ENCODE assay signal across 10 mouse cellular contexts in genomic region chr15:85523173-85523991, GRCm38 (mm10). TPM values are rescaled to one million over a fixed set of nuclear protein-coding genes. Genes with fewer than 3 reads are reported as not detected.
A peak's percentile ranks its signal among the peaks of the same experiment; 100 is the strongest.
DNase-seq lines count a peak whose midpoint lies in the region; ATAC-seq and TF ChIP-seq lines count a peak whose summit lies in the region.
"Had no signal": no experiment of that assay in that cellular context is flagged by ENCODE, and none has a peak within 500 bp of the region (broad histone marks: within the 10 kb centered on the region; RNA-seq: fewer than 3 reads in every experiment).

No protein-coding gene starts in this region.

- 0 out of 2 replicates have a peak overlapping the region, but pooled peaks have one; percentile 6 for H3K9ac ChIP-seq in heart, adult 2 months (ENCODE audit: low read depth, low read length)
- no peak overlapping the region for H3K9ac ChIP-seq in intestine, postnatal 0 days (ENCODE audit: low read depth, low read length)
- no peak overlapping the region for H3K9ac ChIP-seq in liver, embryonic 13.5 days
- H3K9ac ChIP-seq in neural tube, embryonic 13.5 days, result no peak overlapping the region

- no peak overlapping the region for H3K4me3 ChIP-seq in heart, adult 2 months
- H3K4me3 ChIP-seq in intestine, postnatal 0 days (ENCODE audit: low read depth, low read length), result 0 out of 2 replicates have a peak overlapping the region, but pooled peaks have one; percentile 3
- no peak overlapping the region for H3K4me3 ChIP-seq in liver, embryonic 13.5 days (replicated peaks)
- no peak overlapping the region for H3K4me3 ChIP-seq in neural tube, embryonic 13.5 days

- intact Hi-C loops in heart, adult 2 months (cut with DNase I), result no loop called here

- TF ChIP-seq POLR2A in heart, adult 2 months (IDR thresholded peaks at IDR 0.05; ENCODE audit: insufficient read depth, low read depth, low read length), result no peak

- no peak overlapping the region for H3K27ac ChIP-seq in heart, adult 2 months
- no peak overlapping the region for H3K27ac ChIP-seq in intestine, postnatal 0 days (ENCODE audit: low read depth, low read length)
- H3K27ac ChIP-seq in liver, embryonic 13.5 days, result no peak overlapping the region
- H3K27ac ChIP-seq in neural tube, embryonic 13.5 days (replicated peaks), result no peak overlapping the region

- WGBS in heart, adult 2 months, result 7% methylated on average over 14 of the region's 14 CpGs
- 7% methylated on average over 14 of the region's 14 CpGs for WGBS in intestine, postnatal 0 days
- WGBS in liver, embryonic 13.5 days (ENCODE audit: insufficient replicate concordance), result 11% methylated on average over 14 of the region's 14 CpGs
- WGBS in neural tube, embryonic 13.5 days, result 14% methylated on average over 14 of the region's 14 CpGs

- no peaks in the 10 kb centered on the region for H3K27me3 ChIP-seq in heart, adult 2 months (ENCODE audit: control insufficient read depth, insufficient read depth, low read length)
- no peaks in the 10 kb centered on the region for H3K27me3 ChIP-seq in intestine, postnatal 0 days (replicated peaks; ENCODE audit: control insufficient read depth, insufficient read depth, low read length)
- peaks cover 27% of the 10 kb centered on the region for H3K27me3 ChIP-seq in liver, embryonic 13.5 days
- peaks cover 8% of the 10 kb centered on the region; the same call in 1 of the 2 replicates for H3K27me3 ChIP-seq in neural tube, embryonic 13.5 days

- H3K36me3 ChIP-seq in heart, adult 2 months (ENCODE audit: control insufficient read depth, insufficient read depth, low read length), result no peaks in the 10 kb centered on the region
- no peaks in the 10 kb centered on the region for H3K36me3 ChIP-seq in intestine, postnatal 0 days (ENCODE audit: control insufficient read depth, insufficient read depth)
- H3K36me3 ChIP-seq in liver, embryonic 13.5 days, result no peaks in the 10 kb centered on the region
- no peaks in the 10 kb centered on the region for H3K36me3 ChIP-seq in neural tube, embryonic 13.5 days

- peak overlapping the region; percentile 51 for H3K4me2 ChIP-seq in intestine, postnatal 0 days (replicated peaks; ENCODE audit: low read depth)
- H3K4me2 ChIP-seq in liver, embryonic 13.5 days, result peak overlapping the region; percentile 23; the same call in 1 of the 2 replicates
- 0 out of 2 replicates have a peak overlapping the region, but pooled peaks have one; percentile 17 for H3K4me2 ChIP-seq in neural tube, embryonic 13.5 days

- peak; percentile 32 for TF ChIP-seq CTCF in heart, adult 2 months (IDR thresholded peaks at IDR 0.05)
- peak; percentile 39 for TF ChIP-seq CTCF in intestine, postnatal 0 days (IDR thresholded peaks at IDR 0.05; ENCODE audit: low read depth)

- H3K9me3 ChIP-seq in intestine, postnatal 0 days (ENCODE audit: control insufficient read depth), result no peaks in the 10 kb centered on the region
- no peaks in the 10 kb centered on the region for H3K9me3 ChIP-seq in liver, embryonic 13.5 days (replicated peaks)
- no peaks in the 10 kb centered on the region for H3K9me3 ChIP-seq in neural tube, embryonic 13.5 days

- no peak for TF ChIP-seq EP300 in heart, adult 2 months (IDR thresholded peaks at IDR 0.05; ENCODE audit: insufficient read depth, low read depth, low read length)

- no peaks in the 10 kb centered on the region for H3K79me2 ChIP-seq in heart, adult 2 months (replicated peaks; ENCODE audit: control insufficient read depth, insufficient read depth, low read length)

- no peaks in the 10 kb centered on the region for H3K4me1 ChIP-seq in heart, adult 2 months (ENCODE audit: control insufficient read depth, insufficient read depth, low read length)
- H3K4me1 ChIP-seq in intestine, postnatal 0 days (replicated peaks; ENCODE audit: control insufficient read depth, insufficient read depth, low read length), result 0 out of 2 replicates have a peak, but pooled peaks cover 6% of the 10 kb centered on the region
- H3K4me1 ChIP-seq in liver, embryonic 13.5 days (replicated peaks), result peaks cover 6% of the 10 kb centered on the region; the same call in 1 of the 2 replicates
- H3K4me1 ChIP-seq in neural tube, embryonic 13.5 days (replicated peaks), result peaks cover 24% of the 10 kb centered on the region

- peak; percentile 39 for DNase-seq in right cerebral cortex, postnatal 4 days
- DNase-seq in right cerebral cortex, postnatal 14 days, result no peak
- peak; percentile 59 for DNase-seq in embryo, embryonic 11 days
- DNase-seq in heart, adult 2 months, result peak; percentile 75 to 81
- no peak for DNase-seq in liver, embryonic 13.5 days
- DNase-seq in frontal cortex, postnatal 10 days (ENCODE audit: low spot score in 2 of 2), result no peak

- peak; percentile 46; the same call in 1 of the 2 replicates for ATAC-seq in intestine, postnatal 0 days
- ATAC-seq in liver, embryonic 13.5 days (ENCODE audit: low read depth), result no peak; the same call in 1 of the 2 replicates
- ATAC-seq in neural tube, embryonic 13.5 days (ENCODE audit: low read depth), result peak; percentile 48; the same call in 1 of the 2 replicates

RNA-seq across cellular contexts. Expression of gene 7530416G11Rik, which starts 20.4 kb away (rescaled TPM):
- not detected for total RNA-seq in heart, adult 2 months (2021)
- polyA plus RNA-seq in heart, adult 2 months (2012; rRNA removed), result not detected in 2 replicates
- polyA plus RNA-seq in intestine, postnatal 0 days (2015; fragmentation: Nextera tagmentation; extraction: Ambion mirVana), result not detected in 2 replicates
- polyA plus RNA-seq in liver, embryonic 13.5 days (2015; fragmentation: Nextera tagmentation; extraction: Ambion mirVana), result not detected in 2 replicates
- polyA plus RNA-seq in neural tube, embryonic 13.5 days (2015; fragmentation: Nextera tagmentation; extraction: Ambion mirVana), result not detected in 2 replicates
- total RNA-seq: ES-E14; layer of hippocampus, postnatal 36 days had no signal

RNA-seq across cellular contexts. Expression of gene Wnt7b, which starts 58.9 kb away (rescaled TPM):
- total RNA-seq in heart, adult 2 months (2021), result under 1 TPM; 0.14 to 0.18 TPM
- polyA plus RNA-seq in heart, adult 2 months (2012; rRNA removed), result 0.12 and 0.41 TPM in 2 replicates
- polyA plus RNA-seq in intestine, postnatal 0 days (2015; fragmentation: Nextera tagmentation; extraction: Ambion mirVana), result 0.14 and 0.27 TPM in 2 replicates
- polyA plus RNA-seq in liver, embryonic 13.5 days (2015; fragmentation: Nextera tagmentation; extraction: Ambion mirVana), result 0.12 and 0.35 TPM in 2 replicates
- 34.2 and 37.7 TPM in 2 replicates for polyA plus RNA-seq in neural tube, embryonic 13.5 days (2015; fragmentation: Nextera tagmentation; extraction: Ambion mirVana)

Comparison
In these comparisons a context has a peak if more than half of its experiments do, and no peak if none do; other contexts are left out.
1. DNase-seq: peak in right cerebral cortex, postnatal 4 days (single experiment), embryo, embryonic 11 days (single experiment) and heart, adult 2 months (2 of 2); none in right cerebral cortex, postnatal 14 days (single experiment), liver, embryonic 13.5 days (single experiment) and frontal cortex, postnatal 10 days (0 of 2).
2. RNA of gene Wnt7b, which starts 58.9 kb away (polyA plus RNA-seq): 34.2 to 37.7 TPM in neural tube, embryonic 13.5 days; 0.12 to 0.41 TPM in heart, adult 2 months, 0.12 to 0.35 TPM in liver, embryonic 13.5 days and 0.14 to 0.27 TPM in intestine, postnatal 0 days; every median in the first group is over 10 times any median in the second.
3. Peak in every context shown above with its lines, with median percentiles within 50 percentile points of each other: H3K4me2 ChIP-seq.